Mouse (Mus musculus): ENCODE data around the gene Dlg2. TPM values are rescaled to one million over a fixed set of nuclear protein-coding genes. Genes with fewer than 3 reads are reported as not detected.

Gene Dlg2
- total RNA-seq, 2 experiments from 2014 or later = 61.2 to 113 TPM

GRCm38 (mm10) chr7:92441611-92442010 lies 1965.1 kb downstream of the Dlg2 start:
- no peak for DNase-seq (ENCODE audit: low spot score in 2 of 2)

- DNase-seq (ENCODE audit: low spot score in 2 of 2) = no peak
Observed at GRCm38 (mm10) chr7:92442082-92442481, 1965.6 kb downstream of the Dlg2 start.

- no peak for DNase-seq (ENCODE audit: low spot score in 2 of 2)
Observed at GRCm38 (mm10) chr7:92447938-92448337, 1971.5 kb downstream of the Dlg2 start.

- no peak for DNase-seq (ENCODE audit: low spot score in 2 of 2)
Observed at GRCm38 (mm10) chr7:92448782-92449575, 1972.5 kb downstream of the Dlg2 start.

GRCm38 (mm10) chr7:92454176-92454575 lies 1977.7 kb downstream of the Dlg2 start:
- no peak for DNase-seq (ENCODE audit: low spot score in 2 of 2)

GRCm38 (mm10) chr7:92455927-92456326 lies 1979.5 kb downstream of the Dlg2 start:
- DNase-seq (ENCODE audit: low spot score in 2 of 2) = no peak

GRCm38 (mm10) chr7:92457791-92458190 lies 1981.3 kb downstream of the Dlg2 start:
- no peak for DNase-seq (ENCODE audit: low spot score in 2 of 2)

- no peak for DNase-seq (ENCODE audit: low spot score in 2 of 2)
Observed at GRCm38 (mm10) chr7:92458308-92458707, 1981.8 kb downstream of the Dlg2 start.

GRCm38 (mm10) chr7:92460578-92460977 lies 1984.1 kb downstream of the Dlg2 start:
- DNase-seq (ENCODE audit: low spot score in 2 of 2) = no peak

GRCm38 (mm10) chr7:92461256-92461655 lies 1984.8 kb downstream of the Dlg2 start:
- DNase-seq (ENCODE audit: low spot score in 2 of 2) = no peak

- no peak for DNase-seq (ENCODE audit: low spot score in 2 of 2)
Observed at GRCm38 (mm10) chr7:92463080-92463877, 1986.8 kb downstream of the Dlg2 start.

GRCm38 (mm10) chr7:92464290-92464689 lies 1987.8 kb downstream of the Dlg2 start:
- DNase-seq (ENCODE audit: low spot score in 2 of 2) = no peak

GRCm38 (mm10) chr7:92479143-92479542 lies 2002.7 kb downstream of the Dlg2 start:
- DNase-seq (ENCODE audit: low spot score in 2 of 2) = no peak

- no peak for DNase-seq (ENCODE audit: low spot score in 2 of 2)
Observed at GRCm38 (mm10) chr7:92479748-92480147, 2003.3 kb downstream of the Dlg2 start.

GRCm38 (mm10) chr7:92483346-92483745 lies 2006.9 kb downstream of the Dlg2 start:
- DNase-seq (ENCODE audit: low spot score in 2 of 2) = no peak

GRCm38 (mm10) chr7:92485881-92486710 lies 2009.6 kb downstream of the Dlg2 start:
- no peak for DNase-seq (ENCODE audit: low spot score in 2 of 2)

- no peak for DNase-seq (ENCODE audit: low spot score in 2 of 2)
Observed at GRCm38 (mm10) chr7:92486878-92487277, 2010.4 kb downstream of the Dlg2 start.

- no peak for DNase-seq (ENCODE audit: low spot score in 2 of 2)
Observed at GRCm38 (mm10) chr7:92492262-92492661, 2015.8 kb downstream of the Dlg2 start.

- DNase-seq (ENCODE audit: low spot score in 2 of 2) = no peak
Observed at GRCm38 (mm10) chr7:92493521-92493920, 2017.0 kb downstream of the Dlg2 start.

Measured in adrenal gland, adult 18-20 months (tissue).